Mouse (Mus musculus): ENCODE data around the gene Susd4. TPM values are rescaled to one million over a fixed set of nuclear protein-coding genes. Genes with fewer than 3 reads are reported as not detected.

The Susd4 gene
- total and polyA plus RNA-seq, 3 experiments = 4.6 to 6.7 (median 5.2) TPM

GRCm38 (mm10) chr1:182785504-182785903, 21.8 kb downstream of the Susd4 start:
- no peak for DNase-seq

- DNase-seq = no peak
These were observed 23.4 kb downstream of the Susd4 start for GRCm38 (mm10) chr1:182787030-182787429.

- peak; percentile 14 for DNase-seq
These were observed 25.2 kb downstream of the Susd4 start for GRCm38 (mm10) chr1:182788896-182789295.

GRCm38 (mm10) chr1:182792521-182793071, 28.9 kb downstream of the Susd4 start:
- peak; percentile 28 for DNase-seq

- DNase-seq = no peak
These were observed 30.6 kb downstream of the Susd4 start for GRCm38 (mm10) chr1:182794221-182794620.

GRCm38 (mm10) chr1:182794628-182795027, 31.0 kb downstream of the Susd4 start:
- DNase-seq = no peak

- no peak for DNase-seq
These were observed 33.4 kb downstream of the Susd4 start for GRCm38 (mm10) chr1:182797048-182797447.

- no peak for DNase-seq
These were observed 37.9 kb downstream of the Susd4 start for GRCm38 (mm10) chr1:182801590-182801989.

- DNase-seq = no peak
These were observed 39.2 kb downstream of the Susd4 start for GRCm38 (mm10) chr1:182802891-182803290.

- DNase-seq = no peak
These were observed 50.3 kb downstream of the Susd4 start for GRCm38 (mm10) chr1:182813991-182814390.

GRCm38 (mm10) chr1:182814566-182814965, 50.9 kb downstream of the Susd4 start:
- no peak for DNase-seq

GRCm38 (mm10) chr1:182817106-182817505, 53.4 kb downstream of the Susd4 start:
- no peak for DNase-seq

GRCm38 (mm10) chr1:182817624-182818023, 54.0 kb downstream of the Susd4 start:
- DNase-seq = no peak

GRCm38 (mm10) chr1:182818931-182819330, 55.3 kb downstream of the Susd4 start:
- DNase-seq = no peak

- no peak for DNase-seq
These were observed 59.1 kb downstream of the Susd4 start for GRCm38 (mm10) chr1:182822729-182823128.

- DNase-seq = no peak
These were observed 60.2 kb downstream of the Susd4 start for GRCm38 (mm10) chr1:182823723-182824421.

- DNase-seq = no peak
These were observed 62.9 kb downstream of the Susd4 start for GRCm38 (mm10) chr1:182826557-182826956.

GRCm38 (mm10) chr1:182838061-182838460, 74.4 kb downstream of the Susd4 start:
- no peak for DNase-seq

- DNase-seq = no peak
These were observed 75.8 kb downstream of the Susd4 start for GRCm38 (mm10) chr1:182839332-182839929.

GRCm38 (mm10) chr1:182840011-182840410, 76.4 kb downstream of the Susd4 start:
- DNase-seq = no peak

- no peak for DNase-seq
These were observed 76.9 kb downstream of the Susd4 start for GRCm38 (mm10) chr1:182840606-182841005.

GRCm38 (mm10) chr1:182849556-182849955, 85.9 kb downstream of the Susd4 start:
- DNase-seq = no peak

GRCm38 (mm10) chr1:182850080-182850479, 86.4 kb downstream of the Susd4 start:
- DNase-seq = no peak

GRCm38 (mm10) chr1:182852158-182852557, 88.5 kb downstream of the Susd4 start:
- DNase-seq = no peak
